Mouse (Mus musculus): ENCODE data around the gene Amot.

- no peak for TF ChIP-seq POLR2A (IDR thresholded peaks at IDR 0.05; ENCODE audit: borderline replicate concordance, control insufficient read depth, low read depth, low read length)
- no peak for TF ChIP-seq CTCF (IDR thresholded peaks at IDR 0.05; ENCODE audit: control insufficient read depth, insufficient read depth, low read length)
Measured at GRCm38 (mm10) chrX:145456251-145456650, 48.7 kb downstream of the Amot start.
